Mouse (Mus musculus): ENCODE data around the gene Gm11011. TPM values are rescaled to one million over a fixed set of nuclear protein-coding genes. Genes with fewer than 3 reads are reported as not detected.
"Not testable (repeated sequence)": the region's sequence is repeated elsewhere in the genome, so short reads cannot be mapped to it uniquely, and the experiment has no call there.

The Gm11011 gene
- not detected in 2 replicates for polyA plus RNA-seq (2015; fragmentation: Nextera tagmentation; extraction: Ambion mirVana)

GRCm38 (mm10) chr2:169587645-169588044 lies at the start of gene Gm11011:
Gene Gm11011, minus strand, starts transcription at chr2:169587745.
- not testable (repeated sequence) for H3K27ac ChIP-seq; H3K4me1 ChIP-seq (replicated peaks); DNase-seq; H3K9ac ChIP-seq; H3K9me3 ChIP-seq (replicated peaks); H3K4me2 ChIP-seq; H3K4me3 ChIP-seq (replicated peaks); H3K27me3 ChIP-seq; ATAC-seq (ENCODE audit: low read depth); H3K36me3 ChIP-seq

DNA sequence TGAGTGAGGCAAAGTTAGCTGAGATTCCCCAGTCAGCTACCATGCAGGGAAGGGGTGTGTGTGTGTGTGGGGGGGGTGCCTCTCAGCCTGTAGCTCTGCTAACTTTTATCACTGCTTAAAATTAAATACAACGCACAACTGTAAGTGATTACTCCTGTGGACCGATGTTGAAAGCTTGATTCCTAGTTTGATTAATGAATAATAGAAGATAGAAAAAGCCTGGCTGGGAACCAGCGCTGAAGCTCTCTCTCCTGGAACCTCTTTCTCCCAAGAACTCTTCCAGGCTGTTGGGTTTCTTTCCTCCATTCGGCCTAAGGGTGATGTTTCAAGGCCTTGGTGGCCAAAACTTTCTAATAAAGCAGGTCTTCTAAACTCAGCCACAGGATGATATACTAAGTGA lies 48.9 kb upstream of the Gm11011 start:
- Histone ChIP-seq H3K27me3 (peaks cover 16% of the 10 kb centered on the region), H3K4me2 (peak overlapping the region; percentile 17; the same call in 1 of the 2 replicates), H3K9me3 (replicated peaks) (no peaks in the 10 kb centered on the region), H3K36me3 (no peaks in the 10 kb centered on the region), H3K27ac (no peak overlapping the region), H3K4me3 (replicated peaks) (no peak overlapping the region), H3K9ac (no peak overlapping the region), H3K4me1 (replicated peaks) (no peaks in the 10 kb centered on the region)
- ATAC-seq (ENCODE audit: low read depth) (no peak), DNase-seq (no peak)
- WGBS (ENCODE audit: insufficient replicate concordance) = 58% methylated on average over 4 of the region's 4 CpGs

- DNase-seq = no peak
- Histone ChIP-seq H3K4me1 (replicated peaks) (no peaks in the 10 kb centered on the region), H3K4me3 (replicated peaks) (no peak overlapping the region), H3K27ac (no peak overlapping the region), H3K36me3 (no peaks in the 10 kb centered on the region), H3K27me3 (peaks cover 16% of the 10 kb centered on the region), H3K9ac (no peak overlapping the region), H3K9me3 (replicated peaks) (no peaks in the 10 kb centered on the region), H3K4me2 (peak overlapping the region; percentile 62; the same call in 1 of the 2 replicates)
- ATAC-seq (ENCODE audit: low read depth) = no peak
- 47% methylated on average over 7 of the region's 7 CpGs for WGBS (ENCODE audit: insufficient replicate concordance)
Observed at GRCm38 (mm10) chr2:169635428-169635827, 47.9 kb upstream of the Gm11011 start.

DNA sequence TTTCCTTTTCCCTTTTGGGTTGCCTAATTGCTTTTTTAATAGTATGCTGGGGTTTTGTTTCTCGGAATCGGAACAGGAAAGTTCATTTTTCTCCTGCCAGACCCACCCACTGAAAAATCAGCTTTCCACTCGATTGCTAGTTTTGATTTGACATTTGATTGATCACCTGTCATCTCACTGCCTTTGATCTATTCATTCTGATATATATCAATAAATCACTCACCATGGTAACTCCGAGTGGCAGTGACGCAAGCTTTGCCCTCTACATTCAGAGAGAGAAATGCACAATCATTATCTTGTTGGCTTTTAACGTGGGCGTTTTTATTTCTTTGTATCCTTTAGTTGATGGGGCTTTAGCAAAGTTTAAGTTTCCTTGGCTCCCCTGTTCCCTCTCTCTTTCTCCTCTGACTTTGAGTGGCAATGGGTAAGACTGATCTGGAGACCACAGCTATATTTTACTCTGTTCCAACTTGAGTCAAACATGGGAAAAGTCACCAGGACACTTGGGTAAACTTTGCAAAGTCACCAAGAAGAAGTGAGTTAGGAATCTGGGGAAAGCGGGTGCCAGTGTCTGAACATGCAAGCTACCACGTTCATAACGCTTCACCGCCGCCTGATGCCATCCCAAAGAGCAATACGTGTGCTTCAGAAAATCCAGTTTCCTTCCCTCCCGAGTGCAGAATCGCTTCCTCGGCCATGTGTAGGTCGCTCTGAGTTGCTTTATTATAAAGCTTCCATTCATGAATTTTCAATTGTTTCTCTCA lies 47.3 kb upstream of the Gm11011 start:
- peak overlapping the region; percentile 62 for H3K4me2 ChIP-seq
- DNase-seq (no peak), ATAC-seq (ENCODE audit: low read depth) (no peak)
- H3K9me3 ChIP-seq (replicated peaks) = no peaks in the 10 kb centered on the region
- H3K4me1 ChIP-seq (replicated peaks) = no peaks in the 10 kb centered on the region
- no peaks in the 10 kb centered on the region for H3K36me3 ChIP-seq
- H3K9ac ChIP-seq = peak overlapping the region; percentile 67; the same call in 1 of the 2 replicates
- WGBS (ENCODE audit: insufficient replicate concordance) = 46% methylated on average over 17 of the region's 17 CpGs
- H3K4me3 ChIP-seq (replicated peaks) = peak overlapping the region; percentile 61
- H3K27ac ChIP-seq = peak overlapping the region; percentile 11; the same call in 1 of the 2 replicates
- peaks cover 16% of the 10 kb centered on the region for H3K27me3 ChIP-seq

DNA sequence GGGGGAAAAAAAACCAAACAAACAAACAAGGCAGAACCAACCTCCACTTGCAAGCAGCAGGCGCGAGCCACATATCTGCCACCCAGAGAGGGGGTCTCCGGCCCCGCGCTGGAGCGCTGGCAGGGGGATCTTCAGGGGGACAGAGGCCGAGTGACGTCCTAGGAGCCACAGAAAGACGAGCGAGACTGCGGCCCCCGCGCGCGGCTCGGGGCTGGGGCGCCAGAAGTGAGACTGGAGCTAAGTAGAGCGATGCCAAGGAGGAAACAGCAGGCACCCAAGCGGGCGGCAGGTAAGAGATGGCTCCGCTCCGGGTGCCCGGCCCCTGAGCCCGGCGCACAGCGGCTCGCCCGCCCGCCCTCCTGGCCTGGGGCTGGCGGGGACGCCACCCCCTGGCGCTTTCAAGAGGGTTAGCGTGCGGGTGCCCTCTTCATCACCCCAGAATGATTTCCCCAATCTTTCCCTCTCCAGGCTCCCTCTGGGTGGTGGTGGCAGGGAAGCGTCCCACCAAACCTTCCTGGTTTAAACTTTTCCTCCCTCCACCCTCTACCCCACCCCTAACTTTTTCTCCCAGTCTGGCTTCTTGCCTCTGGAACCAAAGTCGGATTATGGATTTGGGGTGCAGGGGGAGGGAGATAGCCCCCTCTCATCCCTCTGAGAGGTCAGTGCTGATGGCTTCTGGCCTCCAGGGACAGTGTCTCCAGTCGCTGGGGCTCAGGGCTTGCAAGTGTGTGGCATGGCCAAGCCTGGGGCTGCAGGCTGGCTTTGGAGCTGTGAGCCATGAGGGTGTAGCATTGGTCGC lies 46.1 kb upstream of the Gm11011 start:
- WGBS (ENCODE audit: insufficient replicate concordance) = 1% methylated on average over 26 of the region's 38 CpGs
- H3K27ac ChIP-seq = peak overlapping the region; percentile 66

GRCm38 (mm10) chr2:169632338-169633151 lies 45.0 kb upstream of the Gm11011 start, which contains the start of gene Tshz2:
Gene Tshz2, plus strand, starts transcription at chr2:169633013.
- peak within 1 kb of the TSS; percentile 66 for H3K27ac ChIP-seq

More for the DNA sequence above, 46.1 kb upstream of the Gm11011 start:
- no peak for DNase-seq
- Histone ChIP-seq H3K9me3 (replicated peaks) (no peaks in the 10 kb centered on the region), H3K4me1 (replicated peaks) (no peaks in the 10 kb centered on the region), H3K36me3 (no peaks in the 10 kb centered on the region), H3K9ac (peak overlapping the region; percentile 67), H3K4me2 (peak overlapping the region; percentile 62), H3K4me3 (replicated peaks) (peak overlapping the region; percentile 61), H3K27me3 (peaks cover 16% of the 10 kb centered on the region)
- ATAC-seq (ENCODE audit: low read depth) = no peak

DNA sequence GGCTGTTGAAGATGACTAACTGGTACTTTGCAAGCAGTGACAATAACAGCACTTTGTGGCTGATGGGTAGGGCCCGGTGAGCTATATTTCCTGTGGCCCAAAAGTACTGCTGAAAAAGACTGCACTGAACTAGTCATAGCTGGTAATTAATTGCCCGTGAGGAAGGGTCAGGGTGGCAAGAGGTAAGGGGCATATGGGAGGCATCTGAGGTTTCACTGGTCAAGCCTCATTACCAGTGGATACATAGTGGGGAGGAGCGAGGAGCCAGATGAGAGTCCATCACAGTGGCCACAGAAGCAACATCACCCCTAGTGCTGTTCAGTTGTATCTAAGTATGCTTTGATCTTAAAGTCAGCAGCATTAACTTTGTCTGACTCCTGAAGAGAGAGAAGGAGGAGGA lies 42.5 kb upstream of the Gm11011 start:
- Histone ChIP-seq H3K27ac (no peak overlapping the region), H3K4me3 (replicated peaks) (no peak overlapping the region), H3K9me3 (replicated peaks) (no peaks in the 10 kb centered on the region), H3K27me3 (peaks cover 16% of the 10 kb centered on the region), H3K9ac (no peak overlapping the region), H3K36me3 (no peaks in the 10 kb centered on the region), H3K4me1 (replicated peaks) (no peaks in the 10 kb centered on the region), H3K4me2 (no peak overlapping the region)
- DNase-seq = no peak
- no peak for ATAC-seq (ENCODE audit: low read depth)
- WGBS (ENCODE audit: insufficient replicate concordance) = 63% methylated on average over 3 of the region's 3 CpGs

More at GRCm38 (mm10) chr2:169632338-169633151, 45.0 kb upstream of the Gm11011 start, which contains the start of gene Tshz2:
- H3K9ac ChIP-seq = peak within 1 kb of the TSS; percentile 67
- no peaks in the 10 kb centered on the region for H3K9me3 ChIP-seq (replicated peaks)
- no peaks in the 10 kb centered on the region for H3K4me1 ChIP-seq (replicated peaks)
- ATAC-seq (ENCODE audit: low read depth) (peak; percentile 62), DNase-seq (peak; percentile 3)
- H3K27me3 ChIP-seq = peaks cover 16% of the 10 kb centered on the region
- WGBS (ENCODE audit: insufficient replicate concordance) = 2% methylated on average over 18 of the region's 22 CpGs
- no peaks in the 10 kb centered on the region for H3K36me3 ChIP-seq
- H3K4me3 ChIP-seq (replicated peaks) = peak within 1 kb of the TSS; percentile 61
- H3K4me2 ChIP-seq = peak within 1 kb of the TSS; percentile 62

GRCm38 (mm10) chr2:169621201-169621710 lies 33.7 kb upstream of the Gm11011 start:
- ATAC-seq (ENCODE audit: low read depth) = no peak
- Histone ChIP-seq H3K4me1 (replicated peaks) (no peaks in the 10 kb centered on the region), H3K9ac (no peak overlapping the region), H3K36me3 (no peaks in the 10 kb centered on the region), H3K4me3 (replicated peaks) (no peak overlapping the region), H3K4me2 (no peak overlapping the region), H3K9me3 (replicated peaks) (no peaks in the 10 kb centered on the region), H3K27me3 (no peaks in the 10 kb centered on the region), H3K27ac (no peak overlapping the region)
- 29% methylated on average over 15 of the region's 15 CpGs for WGBS (ENCODE audit: insufficient replicate concordance)
- DNase-seq = no peak

- Histone ChIP-seq H3K4me2 (no peak overlapping the region), H3K27ac (no peak overlapping the region), H3K9me3 (replicated peaks) (no peaks in the 10 kb centered on the region), H3K9ac (no peak overlapping the region), H3K27me3 (no peaks in the 10 kb centered on the region), H3K36me3 (no peaks in the 10 kb centered on the region), H3K4me3 (replicated peaks) (no peak overlapping the region), H3K4me1 (replicated peaks) (no peaks in the 10 kb centered on the region)
- DNase-seq (no peak), ATAC-seq (ENCODE audit: low read depth) (no peak)
- WGBS (ENCODE audit: insufficient replicate concordance) = 62% methylated on average over 6 of the region's 6 CpGs
Observed at GRCm38 (mm10) chr2:169615998-169616397, 28.5 kb upstream of the Gm11011 start.

GRCm38 (mm10) chr2:169614683-169615082 lies 27.1 kb upstream of the Gm11011 start:
- H3K27me3 ChIP-seq = no peaks in the 10 kb centered on the region
- 37% methylated on average over 4 of the region's 4 CpGs for WGBS (ENCODE audit: insufficient replicate concordance)
- no peak for ATAC-seq (ENCODE audit: low read depth)
- H3K9me3 ChIP-seq (replicated peaks) = no peaks in the 10 kb centered on the region
- H3K4me1 ChIP-seq (replicated peaks) = no peaks in the 10 kb centered on the region
- no peak for DNase-seq
- no peak overlapping the region for H3K4me2 ChIP-seq
- H3K9ac ChIP-seq = no peak overlapping the region
- H3K27ac ChIP-seq = no peak overlapping the region
- H3K4me3 ChIP-seq (replicated peaks) = no peak overlapping the region
- H3K36me3 ChIP-seq = no peaks in the 10 kb centered on the region

- 46% methylated on average over 7 of the region's 7 CpGs for WGBS (ENCODE audit: insufficient replicate concordance)
- Histone ChIP-seq H3K4me1 (replicated peaks) (no peaks in the 10 kb centered on the region), H3K27ac (no peak overlapping the region), H3K9me3 (replicated peaks) (no peaks in the 10 kb centered on the region), H3K4me2 (no peak overlapping the region), H3K36me3 (no peaks in the 10 kb centered on the region), H3K27me3 (no peaks in the 10 kb centered on the region), H3K4me3 (replicated peaks) (no peak overlapping the region), H3K9ac (no peak overlapping the region)
- DNase-seq = no peak
- ATAC-seq (ENCODE audit: low read depth) = no peak
Observed at GRCm38 (mm10) chr2:169611557-169611956, 24.0 kb upstream of the Gm11011 start.

Measured in liver, embryonic 13.5 days (tissue).